Mouse (Mus musculus) intestine, embryonic 16.5 days (tissue): Measurements from ENCODE around the gene Dvl2. TPM values are rescaled to one million over a fixed set of nuclear protein-coding genes. Genes with fewer than 3 reads are reported as not detected.

Experiments used
- ATAC-seq: fragments of 200-750 bp; cut with Nextera tagmentation; 2 replicates; pipeline ENCODE4 v1.8.0; 2017; ENCODE audit warnings: moderate TSS enrichment, moderate library complexity
- H3K27ac ChIP-seq: fragments of 300-500 bp; sonication (generic); 2 replicates; pipeline ENCODE4 v1.5.1; 2014; ENCODE audit warnings: mild to moderate bottlenecking, low read length
- H3K27me3 ChIP-seq: fragments of 300-500 bp; sonication (generic); replicated peaks from 2 replicates; pipeline ENCODE4 v1.6.1; 2014; ENCODE audit warnings: low read length, control low read depth, mixed read lengths; ENCODE audit not compliant: control insufficient read depth, insufficient read depth
- H3K36me3 ChIP-seq: fragments of 300-500 bp; sonication (generic); 2 replicates; pipeline ENCODE4 v1.6.1; 2014; ENCODE audit warnings: low read length, control low read depth; ENCODE audit not compliant: control insufficient read depth, insufficient read depth
- H3K4me1 ChIP-seq: fragments of 300-500 bp; sonication (generic); 2 replicates; pipeline ENCODE4 v1.6.1; 2014; ENCODE audit warnings: low read length, control low read depth, mixed read lengths; ENCODE audit not compliant: control insufficient read depth, insufficient read depth
- H3K4me2 ChIP-seq: fragments of 300-500 bp; sonication (generic); 2 replicates; pipeline ENCODE4 v1.6.1; 2014; ENCODE audit warnings: low read depth, low read length, control low read depth
- H3K4me3 ChIP-seq: fragments of 300-500 bp; sonication (generic); 2 replicates; pipeline ENCODE4 v1.5.1; 2014; ENCODE audit warnings: mild to moderate bottlenecking, low read length
- H3K9ac ChIP-seq: fragments of 300-500 bp; sonication (generic); 2 replicates; pipeline ENCODE4 v1.6.1; 2014; ENCODE audit warnings: low read depth, low read length
- H3K9me3 ChIP-seq: fragments of 300-500 bp; sonication (generic); 2 replicates; pipeline ENCODE4 v1.6.1; 2016; ENCODE audit warnings: low read length, control low read depth; ENCODE audit not compliant: control insufficient read depth
- WGBS: fragments of 180-500 bp; shearing (Covaris S2); extraction: QIAGEN DNeasy Blood & Tissue Kit; methylation state at CpG from one replicate; pipeline ENCODE4 v1.1.7; 2014; 5-methylcytosine and 5-hydroxymethylcytosine counted together
- polyA plus RNA-seq: library from polyadenylated mRNA; unstranded; fragments of >200 nt; fragmentation: Nextera tagmentation; extraction: Ambion mirVana; gene quantifications from 2 replicates; pipeline ENCODE4 v1.2.1, GENCODE M21; 2015

Dvl2 gene
- polyA plus RNA-seq, 1 experiment from 2014 or later: 23.8 TPM

GRCm38 (mm10) chr11:69991711-69992110, 8.7 kb upstream of the Dvl2 start:
- Histone ChIP-seq H3K4me1 (peaks cover 16% of the 10 kb centered on the region), H3K36me3 (peaks cover 20% of the 10 kb centered on the region), H3K9me3 (no peaks in the 10 kb centered on the region), H3K4me3 (peak overlapping the region; percentile 81), H3K27me3 (no peaks in the 10 kb centered on the region), H3K27ac (peak overlapping the region; percentile 90), H3K4me2 (peak overlapping the region; percentile 57), H3K9ac (peak overlapping the region; percentile 86)
- ATAC-seq: peak; percentile 12
- 0% methylated on average over 15 of the region's 15 CpGs for WGBS

- no peak for ATAC-seq
Measured at GRCm38 (mm10) chr11:69992396-69992795, 8.0 kb upstream of the Dvl2 start.

DNA sequence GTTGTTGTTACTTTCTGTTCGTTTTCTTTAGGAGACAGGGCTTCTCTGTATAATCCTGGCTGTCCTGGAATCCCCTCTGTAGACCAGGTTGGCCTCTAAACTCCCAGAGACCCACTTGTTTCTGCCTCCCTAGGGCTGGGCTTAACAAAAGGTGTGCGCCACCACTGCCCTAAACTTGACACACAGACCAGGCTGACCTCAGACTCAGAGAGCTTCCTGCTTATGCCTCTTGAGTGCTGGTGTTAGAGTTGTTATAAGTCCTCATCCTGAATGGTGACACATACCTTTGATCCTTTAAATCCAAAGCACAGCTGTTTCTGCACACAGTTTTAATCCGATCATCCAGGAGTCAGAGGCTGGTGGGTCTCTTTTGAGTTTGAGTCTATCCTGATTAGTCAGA, 7.5 kb upstream of the Dvl2 start:
- no peak for ATAC-seq
- peak overlapping the region; percentile 86; the same call in 1 of the 2 replicates for H3K9ac ChIP-seq
- 85% methylated on average over 3 of the region's 3 CpGs for WGBS
- peak overlapping the region; percentile 81 for H3K4me3 ChIP-seq
- peak overlapping the region; percentile 57 for H3K4me2 ChIP-seq
- H3K27ac ChIP-seq: no peak overlapping the region
- H3K9me3 ChIP-seq: no peaks in the 10 kb centered on the region
- peaks cover 20% of the 10 kb centered on the region for H3K4me1 ChIP-seq
- peaks cover 18% of the 10 kb centered on the region; the same call in 1 of the 2 replicates for H3K36me3 ChIP-seq
- H3K27me3 ChIP-seq: no peaks in the 10 kb centered on the region

More at GRCm38 (mm10) chr11:69992396-69992795, 8.0 kb upstream of the Dvl2 start:
- H3K27me3 ChIP-seq: no peaks in the 10 kb centered on the region
- peak overlapping the region; percentile 86 for H3K9ac ChIP-seq
- WGBS: 74% methylated on average over 10 of the region's 10 CpGs
- peak overlapping the region; percentile 81 for H3K4me3 ChIP-seq
- H3K36me3 ChIP-seq: peaks cover 19% of the 10 kb centered on the region
- peak overlapping the region; percentile 57 for H3K4me2 ChIP-seq
- H3K27ac ChIP-seq: peak overlapping the region; percentile 13; the same call in 1 of the 2 replicates
- H3K9me3 ChIP-seq: no peaks in the 10 kb centered on the region
- peaks cover 17% of the 10 kb centered on the region for H3K4me1 ChIP-seq

DNA sequence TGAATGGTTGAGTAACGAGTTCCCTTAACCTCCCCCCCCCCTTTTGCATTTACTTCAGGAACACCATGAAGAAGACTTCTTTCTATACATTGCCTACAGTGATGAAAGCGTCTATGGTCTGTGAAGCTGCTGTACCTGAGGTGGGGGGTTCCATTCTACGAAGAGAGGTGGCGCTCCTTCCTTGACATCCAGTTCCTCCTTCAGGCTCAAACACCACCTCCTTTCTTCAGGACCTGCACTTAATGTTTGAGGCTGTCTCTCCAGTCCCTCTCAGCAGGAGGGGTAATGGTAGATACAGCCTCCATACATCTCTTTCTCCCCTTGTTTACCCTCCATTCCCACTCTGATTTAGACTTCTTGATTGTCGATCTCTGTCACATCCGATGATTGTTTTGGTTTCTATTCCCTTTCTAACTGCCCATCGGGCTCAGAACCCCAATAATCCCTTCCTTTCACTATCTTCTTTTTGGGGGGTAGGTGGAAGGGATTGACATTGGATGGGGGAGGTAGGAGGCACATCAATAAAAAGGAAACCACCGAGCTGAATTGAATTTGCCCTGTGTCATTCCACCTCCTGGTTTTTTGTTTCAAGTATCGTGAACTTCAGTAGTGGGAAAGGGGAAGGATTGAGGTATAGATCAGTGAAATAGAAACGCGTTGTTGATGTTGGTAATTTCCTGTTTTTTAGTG, 5.8 kb upstream of the Dvl2 start:
- no peaks in the 10 kb centered on the region for H3K9me3 ChIP-seq
- H3K4me2 ChIP-seq: no peak overlapping the region
- no peak overlapping the region for H3K9ac ChIP-seq
- peaks cover 23% of the 10 kb centered on the region for H3K36me3 ChIP-seq
- H3K4me3 ChIP-seq: no peak overlapping the region
- no peak overlapping the region for H3K27ac ChIP-seq
- 85% methylated on average over 11 of the region's 11 CpGs for WGBS
- H3K4me1 ChIP-seq: peaks cover 20% of the 10 kb centered on the region
- no peak for ATAC-seq
- no peaks in the 10 kb centered on the region for H3K27me3 ChIP-seq

- peak within 1 kb of the TSS; percentile 49 for H3K4me2 ChIP-seq
- H3K27me3 ChIP-seq: no peaks in the 10 kb centered on the region
- ATAC-seq: peak; percentile 78
- H3K36me3 ChIP-seq: peaks cover 24% of the 10 kb centered on the region
- H3K27ac ChIP-seq: peak within 1 kb of the TSS; percentile 99
- H3K4me1 ChIP-seq: peaks cover 18% of the 10 kb centered on the region
- peak within 1 kb of the TSS; percentile 82 for H3K9ac ChIP-seq
- H3K4me3 ChIP-seq: peak within 1 kb of the TSS; percentile 97
- under 1% methylated on average over 36 of the region's 36 CpGs for WGBS
- H3K9me3 ChIP-seq: no peaks in the 10 kb centered on the region
Measured at GRCm38 (mm10) chr11:69995391-69995960, 4.9 kb upstream of the Dvl2 start, which contains the start of gene Phf23. TSS of gene Phf23 (plus strand) at chr11:69995777.

GRCm38 (mm10) chr11:69996161-69997061, 4.0 kb upstream of the Dvl2 start:
- Histone ChIP-seq H3K36me3 (peaks cover 24% of the 10 kb centered on the region), H3K4me2 (peak overlapping the region; percentile 41), H3K27me3 (no peaks in the 10 kb centered on the region), H3K9me3 (no peaks in the 10 kb centered on the region), H3K27ac (peak overlapping the region; percentile 99), H3K4me3 (peak overlapping the region; percentile 97), H3K4me1 (peaks cover 18% of the 10 kb centered on the region), H3K9ac (peak overlapping the region; percentile 82)
- peak; percentile 9 for ATAC-seq
- WGBS: under 1% methylated on average over 58 of the region's 66 CpGs

- Histone ChIP-seq H3K4me1 (peaks cover 25% of the 10 kb centered on the region), H3K36me3 (peaks cover 24% of the 10 kb centered on the region), H3K27ac (peak overlapping the region; percentile 99), H3K9ac (peak overlapping the region; percentile 82), H3K27me3 (no peaks in the 10 kb centered on the region), H3K4me2 (peak overlapping the region; percentile 41), H3K4me3 (peak overlapping the region; percentile 97), H3K9me3 (no peaks in the 10 kb centered on the region)
- WGBS: 2% methylated on average over 41 of the region's 44 CpGs
- ATAC-seq: peak; percentile 63
Measured at GRCm38 (mm10) chr11:69997070-69997509, 3.3 kb upstream of the Dvl2 start.

GRCm38 (mm10) chr11:69998567-69999491, 1.6 kb upstream of the Dvl2 start:
- peaks cover 24% of the 10 kb centered on the region for H3K4me1 ChIP-seq
- no peak overlapping the region; the same call in 1 of the 2 replicates for H3K27ac ChIP-seq
- H3K9me3 ChIP-seq: no peaks in the 10 kb centered on the region
- WGBS: 92% methylated on average over 27 of the region's 27 CpGs
- no peak overlapping the region for H3K9ac ChIP-seq
- H3K27me3 ChIP-seq: no peaks in the 10 kb centered on the region
- peaks cover 22% of the 10 kb centered on the region for H3K36me3 ChIP-seq
- H3K4me2 ChIP-seq: no peak overlapping the region
- no peak for ATAC-seq
- H3K4me3 ChIP-seq: no peak overlapping the region
